Mouse (Mus musculus): ENCODE results near the gene Vnn3.

Gene Vnn3

GRCm38 (mm10) chr10:23894601-23895349 is 43.5 kb downstream of the Vnn3 start, which contains the start of gene Vnn1:
TSS of gene Vnn1 (plus strand) at chr10:23894688.
- 35% methylated on average over 21 of the region's 21 CpGs for WGBS

GRCm38 (mm10) chr10:23895376-23895775 is 44.1 kb downstream of the Vnn3 start:
- 60% methylated on average over 7 of the region's 7 CpGs for WGBS

- 63% methylated on average over 3 of the region's 3 CpGs for WGBS
These were observed 49.9 kb downstream of the Vnn3 start for GRCm38 (mm10) chr10:23901119-23901518.

- WGBS, result 94% methylated on average over 1 of the region's 1 CpGs
These were observed 54.4 kb downstream of the Vnn3 start for GRCm38 (mm10) chr10:23905661-23906060.
